Mouse (Mus musculus) 3134 (cell line): ENCODE measurements around the gene Fgf12.

Experiments
- DNase-seq: peaks from one replicate; pipeline ENCODE4 v3.0.0-alpha.2; 2011; ENCODE audit warnings: low spot score; ENCODE audit not compliant: insufficient read length; ENCODE audit errors: extremely low read depth

Fgf12 gene

DNA sequence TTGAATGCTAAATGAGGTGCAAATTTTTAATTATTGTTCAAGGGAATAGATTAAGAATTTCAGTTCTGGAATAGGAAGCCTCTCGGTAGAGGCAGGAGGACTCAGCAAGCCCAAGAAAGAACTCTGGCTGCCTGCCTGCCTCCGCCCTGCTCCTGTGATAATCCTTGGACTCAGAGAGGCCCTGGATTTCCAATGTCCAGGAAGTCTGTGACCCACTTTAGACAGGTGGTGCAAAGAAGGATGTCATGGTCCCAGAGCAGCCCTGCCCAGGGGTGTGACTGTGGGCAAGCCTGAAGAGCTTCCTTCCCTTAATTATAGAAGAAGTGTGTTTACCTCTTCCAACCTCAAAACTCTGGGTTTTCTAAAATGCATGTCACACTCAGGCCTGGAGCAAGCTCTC is 273.8 kb downstream of the Fgf12 start:
- no peak for DNase-seq

DNA sequence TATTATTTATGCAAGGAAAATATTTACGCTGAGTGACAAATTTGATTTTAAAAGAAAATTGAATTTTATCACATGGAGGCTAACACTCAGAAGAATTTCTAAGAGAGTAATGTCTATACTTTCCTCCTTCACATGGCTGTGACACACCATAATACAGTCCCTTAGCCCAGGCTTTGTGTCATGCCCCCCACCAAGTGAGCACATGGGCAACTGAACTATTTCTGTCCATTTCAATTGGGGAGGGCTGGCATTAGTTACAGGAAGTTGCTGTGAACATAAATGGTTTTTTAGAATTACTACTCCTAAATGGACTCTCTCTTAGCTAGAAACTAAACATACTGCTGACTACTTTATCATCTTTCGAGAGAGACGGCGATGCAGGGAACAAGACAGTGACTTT is 276.2 kb downstream of the Fgf12 start:
- no peak for DNase-seq

DNA sequence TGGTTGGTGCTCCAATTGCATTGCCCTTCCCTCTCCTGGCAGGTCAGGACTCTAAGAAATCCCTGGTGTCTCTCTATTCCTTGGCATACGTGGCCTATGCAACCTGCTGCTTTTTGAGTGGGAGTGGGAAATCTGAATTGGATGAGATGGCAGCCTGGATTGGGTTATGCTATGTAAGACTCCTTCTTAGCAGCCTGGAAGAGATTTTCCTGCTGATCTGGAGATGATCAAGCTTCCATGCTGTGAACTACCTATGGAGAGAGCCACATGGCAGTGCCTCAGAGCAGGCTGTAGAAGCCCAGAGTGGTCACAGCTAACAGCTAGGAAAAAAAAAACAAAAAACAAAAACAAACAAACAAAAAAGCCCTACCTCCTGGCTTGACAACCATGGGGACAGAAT is 277.3 kb downstream of the Fgf12 start:
- DNase-seq = no peak

DNA sequence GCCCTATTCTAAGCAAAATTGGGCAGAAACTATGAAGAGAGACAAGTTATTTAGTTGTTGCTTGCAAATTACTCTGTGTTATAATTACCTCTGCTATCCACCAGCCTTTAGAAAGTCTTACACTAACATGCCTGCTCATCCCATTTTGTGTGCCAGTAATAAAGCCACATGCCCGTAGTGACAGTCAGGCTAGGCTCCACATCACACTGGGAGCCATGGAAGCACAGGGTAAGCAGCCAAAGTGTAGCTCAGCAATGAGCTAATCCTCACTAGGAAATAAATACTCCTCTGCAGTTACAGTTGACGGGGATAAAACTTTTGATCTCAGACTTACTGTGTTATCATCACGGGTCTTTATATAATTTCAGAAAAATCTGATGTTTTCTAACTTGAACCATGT is 298.0 kb downstream of the Fgf12 start:
- DNase-seq = no peak

DNA sequence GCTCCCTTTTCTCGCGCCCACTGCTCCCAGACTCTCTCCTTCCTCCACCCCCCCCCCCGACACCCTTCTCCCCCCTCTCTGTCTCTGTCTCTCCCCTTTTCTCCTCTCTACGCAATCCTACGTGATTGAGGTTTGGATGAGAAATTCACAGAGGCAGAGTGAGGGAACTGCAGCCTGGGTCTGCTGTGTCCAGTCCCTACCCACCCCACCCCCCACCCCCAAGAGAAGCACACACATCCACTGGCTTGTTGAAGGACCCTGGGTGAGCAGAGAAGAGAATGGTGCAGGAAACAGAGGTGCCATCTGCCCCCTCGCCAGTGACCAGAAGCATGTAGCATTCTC is 305.8 kb downstream of the Fgf12 start:
- no peak for DNase-seq

DNA sequence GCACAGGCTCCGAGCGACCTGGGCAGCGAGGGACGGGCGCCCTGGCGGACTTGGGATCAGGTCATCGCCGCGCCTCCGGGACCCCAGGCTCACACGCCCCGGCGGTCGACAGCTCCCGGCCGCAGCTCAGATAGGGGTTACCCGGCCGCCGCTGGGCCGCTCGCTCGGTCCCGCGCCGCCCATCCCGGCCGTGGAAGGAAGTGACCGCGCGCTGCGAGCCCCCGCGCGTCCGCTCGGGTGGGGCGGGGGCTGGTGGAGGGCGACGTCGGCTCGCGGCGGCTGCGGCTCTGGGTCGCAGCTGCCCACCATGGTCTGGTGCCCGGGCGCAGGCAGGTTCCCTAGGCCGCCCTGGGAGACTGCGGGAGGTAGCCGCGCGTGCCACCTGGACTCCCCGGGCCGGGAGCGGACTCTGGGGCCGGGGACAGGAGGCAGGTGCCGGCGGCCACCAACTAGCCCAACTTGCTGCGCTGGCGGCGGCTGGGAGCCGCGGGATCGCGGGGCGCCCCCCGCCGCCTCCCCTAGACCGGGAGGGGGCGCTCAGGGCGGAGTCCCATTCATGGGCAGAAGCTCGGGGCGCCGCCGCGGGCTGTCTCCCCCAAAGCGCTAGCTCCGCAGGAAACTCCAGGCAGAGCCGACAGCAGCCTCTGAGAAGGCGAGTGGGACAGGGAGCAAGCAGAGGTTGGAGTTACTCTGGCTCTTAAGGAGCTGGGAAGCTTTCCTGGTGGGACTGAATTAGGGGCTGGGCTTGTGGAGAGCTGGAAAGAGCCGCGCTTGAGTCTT is 306.3 kb downstream of the Fgf12 start:
- no peak for DNase-seq

DNA sequence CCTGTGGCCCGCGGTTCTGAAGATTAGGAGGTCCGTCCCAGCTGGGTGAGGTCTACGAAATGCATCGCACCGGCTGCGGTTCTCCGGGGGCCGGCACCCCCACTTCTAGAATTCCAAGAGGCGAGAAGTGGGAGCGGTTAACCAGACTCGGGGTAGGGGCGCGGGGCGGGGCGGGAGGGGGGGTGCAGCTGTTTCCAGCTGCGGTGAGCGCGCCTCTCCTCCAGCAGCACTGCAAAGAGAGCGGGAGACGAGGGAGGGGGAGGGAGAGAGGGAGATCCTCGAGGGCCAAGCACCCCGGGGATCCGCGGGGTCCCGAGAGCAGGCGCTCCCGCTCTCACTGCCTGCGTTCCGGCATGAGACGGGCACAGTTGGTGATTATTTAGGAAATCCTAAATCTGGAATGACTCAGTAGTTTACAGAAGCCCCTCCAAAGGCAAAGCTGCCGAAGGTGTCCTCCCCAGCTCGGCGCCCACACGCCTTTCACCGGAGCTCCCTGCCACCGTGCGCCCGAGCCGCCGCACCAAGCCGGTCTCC is 307.0 kb downstream of the Fgf12 start:
- no peak for DNase-seq

DNA sequence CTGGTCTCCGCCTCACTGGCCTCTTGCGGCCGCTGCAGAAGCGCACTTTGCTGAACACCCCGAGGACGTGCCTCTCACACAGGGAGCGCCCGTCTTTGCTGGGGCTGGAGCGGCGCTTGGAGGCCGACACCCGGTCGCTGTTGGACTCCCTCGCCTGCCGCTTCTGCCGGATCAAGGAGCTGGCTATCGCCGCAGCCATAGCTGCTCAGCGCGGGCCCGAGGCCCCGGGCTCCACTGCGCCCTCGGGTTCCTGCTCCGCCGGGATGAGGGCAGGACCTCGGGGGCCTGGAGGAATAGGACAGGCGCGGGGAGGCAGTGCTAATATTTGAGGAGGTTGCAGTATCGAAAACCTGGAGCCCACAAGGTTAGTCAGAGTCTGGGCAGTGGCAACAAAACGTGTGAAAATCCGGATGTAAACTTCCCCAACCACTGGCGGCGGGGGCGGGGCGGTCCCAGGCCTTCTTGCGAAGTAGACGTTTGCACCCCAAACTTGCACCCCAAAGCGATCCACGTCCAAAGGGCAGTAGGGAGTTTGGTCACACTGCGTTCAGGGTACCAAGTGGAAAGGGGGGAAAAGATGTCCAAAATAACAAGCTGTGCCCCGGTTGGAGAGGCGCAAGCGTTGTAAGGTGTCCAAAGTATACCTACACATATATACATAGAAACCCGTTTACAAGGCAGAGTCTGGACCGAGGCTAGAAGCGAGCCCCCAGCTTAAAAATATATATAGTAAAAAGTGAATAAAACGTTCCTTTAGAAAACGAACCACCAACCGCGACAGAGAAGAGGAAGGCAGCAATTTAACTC is 307.7 kb downstream of the Fgf12 start:
- no peak for DNase-seq

DNA sequence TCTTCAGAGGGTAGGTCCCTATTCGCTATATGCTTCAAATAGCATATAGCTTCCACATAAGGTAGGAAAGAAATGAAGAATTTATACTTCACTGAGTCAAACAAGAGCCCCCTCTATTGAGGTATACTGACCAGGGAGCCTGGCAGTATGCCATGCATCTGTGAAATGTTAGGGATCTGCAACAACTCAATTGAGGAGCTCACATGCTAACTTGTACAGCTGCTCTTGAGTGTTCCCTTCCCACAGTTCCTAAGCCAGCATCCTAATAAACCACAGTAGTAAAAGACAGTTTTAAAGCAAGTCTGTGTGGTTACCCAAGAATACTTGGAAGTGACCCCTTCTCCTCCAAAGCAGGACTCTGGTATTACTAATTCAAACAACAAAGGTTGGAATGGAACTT is 331.3 kb downstream of the Fgf12 start:
- no peak for DNase-seq

DNA sequence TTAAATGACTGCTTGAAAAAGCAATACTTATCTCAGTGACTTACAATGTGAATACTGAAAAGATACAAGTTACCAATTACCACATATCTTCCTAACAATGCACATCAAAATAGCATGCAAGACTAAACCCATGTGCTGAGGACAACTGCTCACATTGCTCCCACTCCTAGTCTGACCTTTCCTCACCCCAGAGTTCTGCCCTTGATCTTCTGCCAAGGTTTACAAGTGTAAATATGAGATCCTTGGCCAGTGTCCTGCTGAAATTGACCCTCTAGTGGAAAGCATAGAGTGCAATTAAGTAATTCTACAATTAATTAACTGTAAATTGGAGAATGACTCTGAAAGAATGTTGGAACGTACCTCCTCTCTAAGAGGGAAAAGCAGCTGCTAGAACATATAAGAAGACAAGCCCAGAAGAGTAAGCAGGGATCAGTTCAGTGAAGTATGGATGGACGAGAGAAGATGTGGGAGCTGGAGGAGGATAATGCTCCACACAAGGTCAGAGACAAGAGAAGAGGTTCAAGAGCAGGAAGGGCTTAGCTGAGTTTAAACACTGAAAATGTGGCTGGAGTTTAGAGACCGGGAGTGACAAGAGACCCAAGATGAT is 333.1 kb downstream of the Fgf12 start:
- DNase-seq = no peak

DNA sequence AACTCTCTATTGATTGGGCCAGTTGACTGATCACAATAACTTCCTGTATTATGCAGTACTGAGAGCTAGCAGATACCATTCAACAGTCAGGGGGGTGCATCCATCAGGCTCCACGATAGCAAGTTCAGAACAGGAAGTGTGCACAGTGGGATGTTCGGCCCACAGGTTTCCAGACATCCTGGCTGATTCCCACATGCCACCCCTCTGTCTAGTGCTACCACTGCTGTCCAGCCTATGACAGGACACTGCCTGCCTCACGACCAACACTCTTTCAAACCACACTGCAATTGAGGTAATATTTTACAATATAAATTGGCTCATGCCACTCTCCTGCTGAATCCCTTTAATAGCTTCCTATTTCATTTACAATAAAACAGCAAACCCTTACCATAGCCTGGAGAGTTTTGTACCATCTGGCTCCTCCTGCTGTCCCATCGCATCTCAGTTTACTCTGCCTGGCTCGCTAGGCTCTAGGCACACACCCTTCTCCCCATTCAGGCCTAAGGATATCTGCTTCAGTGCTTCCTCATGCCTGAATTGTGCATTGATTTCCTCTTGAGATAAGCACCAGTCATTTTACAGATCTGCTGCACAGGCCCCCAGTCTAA is 341.6 kb downstream of the Fgf12 start:
- no peak for DNase-seq

DNA sequence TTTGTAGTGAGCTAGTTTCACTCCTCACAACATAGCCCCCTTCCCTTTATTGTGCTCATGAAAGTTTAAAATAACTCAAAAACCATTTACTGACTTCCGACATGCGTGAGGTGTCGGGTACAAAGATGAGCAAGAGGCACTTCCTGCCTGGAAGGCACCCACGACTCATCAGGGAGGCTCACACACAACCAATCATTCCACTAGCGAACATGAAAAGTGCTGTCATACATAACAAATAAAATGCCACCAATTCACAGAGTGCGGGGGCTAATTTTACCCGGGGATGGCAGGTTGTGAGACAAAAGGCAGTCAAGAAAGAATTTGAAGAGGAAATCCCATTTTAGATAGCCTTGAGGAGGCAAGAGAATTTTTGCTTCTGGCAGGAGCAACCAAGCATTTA is 344.6 kb downstream of the Fgf12 start:
- DNase-seq = no peak

DNA sequence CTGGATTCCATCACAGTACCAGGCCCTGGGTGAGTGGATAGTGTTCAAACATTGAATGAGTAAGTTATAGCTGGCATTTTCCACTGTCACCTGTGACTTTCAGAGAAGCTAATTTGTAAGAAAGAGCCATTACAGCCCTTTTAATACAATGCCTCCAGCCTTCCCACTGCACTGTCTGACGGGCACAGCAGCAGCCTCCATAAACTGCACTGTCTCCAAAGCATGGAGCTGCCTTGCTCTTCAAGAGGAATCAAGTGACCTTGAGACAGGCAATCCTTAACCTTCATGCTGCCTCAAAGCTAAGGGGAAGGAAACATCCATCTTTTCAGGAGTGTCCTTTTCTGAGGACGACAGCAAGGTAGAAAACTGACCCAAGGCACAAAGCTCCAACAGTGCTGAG is 345.0 kb downstream of the Fgf12 start:
- DNase-seq = no peak

DNA sequence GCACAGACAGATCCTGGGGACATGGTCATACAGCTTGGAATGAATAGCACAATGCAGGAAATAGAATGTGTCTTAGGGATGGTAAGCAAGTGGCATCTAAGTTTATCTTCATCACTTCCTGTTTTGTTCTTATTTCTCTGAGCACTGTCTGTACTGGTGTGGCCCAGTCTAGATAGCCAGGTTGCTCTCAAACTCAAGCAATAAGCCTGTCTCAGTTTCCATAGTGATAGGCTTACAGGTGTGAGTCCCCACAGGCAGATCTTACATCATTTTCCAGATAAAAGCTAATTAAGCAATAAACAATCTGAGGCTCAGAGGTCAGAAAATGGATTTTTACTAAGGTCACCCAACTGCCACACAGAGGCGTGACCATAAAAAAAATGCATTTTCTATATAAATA is 348.7 kb downstream of the Fgf12 start:
- DNase-seq = no peak

DNA sequence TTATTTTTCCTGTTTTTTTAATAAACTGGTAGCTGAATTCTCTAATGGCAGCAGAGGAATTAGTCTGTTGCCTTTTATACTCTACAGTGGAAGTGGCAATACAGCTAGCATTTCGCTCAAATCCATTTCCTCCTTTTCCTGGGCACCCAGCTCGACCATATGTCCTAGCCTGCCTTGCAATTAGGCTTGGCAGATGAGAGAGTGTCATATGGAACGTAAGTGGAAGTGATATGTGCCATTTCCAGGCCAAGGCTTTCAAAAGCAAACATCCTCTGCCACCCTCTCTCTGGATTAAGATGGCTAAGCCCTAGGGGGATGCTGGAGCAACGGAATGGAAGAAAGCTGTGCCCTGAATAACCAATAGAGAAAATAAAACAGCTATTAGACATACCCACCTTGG is 350.2 kb downstream of the Fgf12 start:
- DNase-seq = no peak

DNA sequence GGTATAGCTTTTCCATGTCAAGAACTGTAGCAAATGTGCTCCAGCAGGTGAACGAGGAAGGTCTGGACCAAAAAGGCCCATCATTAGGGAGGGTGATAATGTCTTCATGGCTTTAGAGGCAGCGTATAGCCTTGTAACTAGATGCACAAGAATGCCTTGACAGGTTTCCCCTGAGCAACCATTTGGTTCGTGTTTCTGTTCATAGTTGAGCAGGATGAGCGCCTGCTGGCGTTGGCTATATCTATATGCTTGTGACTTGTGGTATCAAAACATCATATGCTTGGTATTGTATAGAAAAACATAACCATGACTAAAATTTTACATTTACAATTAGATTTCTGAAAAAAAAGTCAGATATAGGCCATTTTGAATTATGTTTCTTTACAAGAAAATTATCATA is 361.6 kb downstream of the Fgf12 start:
- DNase-seq = no peak

DNA sequence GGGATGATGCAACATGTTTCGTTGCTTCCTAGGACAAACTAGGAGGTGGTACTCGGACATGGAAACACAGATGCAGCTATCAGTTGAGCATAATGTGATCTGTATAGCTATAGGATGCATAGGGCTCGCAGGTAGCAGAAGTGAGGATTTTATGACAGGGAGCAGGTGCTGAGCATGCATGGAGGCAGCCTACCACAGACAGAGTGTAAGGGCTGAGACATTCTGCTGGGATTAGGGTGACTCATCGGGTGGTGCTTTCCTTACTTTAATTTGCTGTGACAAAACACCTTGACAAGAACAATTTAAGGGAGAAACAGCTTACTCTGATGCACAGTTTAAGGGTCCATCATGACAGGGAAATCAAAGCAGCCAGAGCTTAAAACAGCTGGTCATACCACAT is 363.8 kb downstream of the Fgf12 start:
- DNase-seq = no peak

DNA sequence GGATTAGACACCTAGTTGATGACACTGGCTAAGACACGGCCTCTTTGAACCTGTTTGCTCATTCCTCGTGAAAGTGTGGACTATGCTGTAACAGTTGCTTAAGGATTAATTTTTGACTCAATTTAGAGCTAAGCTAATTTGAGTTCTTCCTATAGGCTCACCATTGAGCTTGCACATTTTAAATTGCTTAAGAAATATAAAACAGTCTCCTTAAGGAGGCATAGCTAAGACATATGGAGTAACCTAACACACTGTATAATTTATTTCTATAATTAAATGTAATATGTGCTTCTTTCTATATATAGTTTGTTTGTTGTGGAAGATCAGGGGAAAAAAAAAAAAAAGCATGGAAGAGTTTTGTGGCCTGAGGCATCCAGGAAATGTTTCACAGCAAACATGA is 378.1 kb downstream of the Fgf12 start:
- no peak for DNase-seq

DNA sequence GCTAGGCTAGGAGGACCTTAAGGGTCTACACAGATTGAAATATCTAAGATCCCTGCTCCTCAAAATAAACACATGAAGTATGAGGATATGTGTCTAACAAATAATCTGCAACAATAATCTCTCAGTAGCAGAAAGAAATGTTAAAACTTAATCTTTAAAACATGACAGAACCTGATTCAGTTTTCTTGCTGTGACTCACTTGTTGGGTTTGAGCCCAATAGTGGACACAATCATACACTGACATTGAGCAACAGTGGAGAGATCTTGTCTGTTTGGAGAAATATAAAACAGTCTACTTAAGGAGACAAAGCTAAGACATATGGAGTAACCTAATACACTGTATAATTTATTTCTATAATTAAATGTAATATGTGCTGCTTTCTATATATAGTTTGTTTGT is 379.6 kb downstream of the Fgf12 start:
- no peak for DNase-seq

DNA sequence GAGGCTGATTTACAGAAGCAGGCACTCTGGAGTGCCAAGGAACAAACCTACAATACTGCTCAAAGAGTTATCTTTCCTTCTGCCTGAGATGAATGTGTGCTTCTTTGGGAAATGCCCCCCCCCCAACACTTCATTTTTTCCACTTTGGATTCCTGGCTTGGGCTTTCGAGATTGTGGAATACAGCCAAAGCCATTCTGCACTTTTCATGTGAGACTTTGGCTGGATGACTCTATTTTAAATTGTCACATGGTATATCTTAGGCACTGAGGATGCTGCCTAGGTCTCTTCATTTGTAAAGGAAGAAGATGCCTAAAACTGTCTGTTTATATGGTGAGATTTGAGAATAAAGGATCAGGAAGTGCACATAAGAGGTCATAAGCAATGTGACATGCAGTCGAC is 402.2 kb downstream of the Fgf12 start:
- DNase-seq = no peak

DNA sequence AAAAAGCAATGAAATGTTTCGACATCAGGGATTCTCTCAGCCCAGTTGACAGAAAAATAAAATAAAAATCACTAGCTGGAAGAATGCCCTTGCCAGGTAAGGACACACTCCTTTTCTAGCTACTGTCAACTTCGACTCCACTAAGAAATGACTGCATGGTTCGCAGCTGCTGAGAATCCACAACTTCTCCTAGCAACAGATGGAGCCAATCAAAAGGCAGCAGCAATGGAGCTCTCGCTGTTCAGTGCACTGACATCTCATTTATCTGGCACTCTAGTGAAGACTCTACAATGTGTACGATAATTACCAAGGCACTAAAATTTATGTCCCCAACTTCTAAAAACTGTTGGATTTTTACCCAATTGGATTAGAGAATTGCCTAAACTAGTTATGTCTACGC is 407.5 kb downstream of the Fgf12 start:
- no peak for DNase-seq
